Mouse (Mus musculus) embryonic fibroblast, embryonic 13.5 days (primary cell): ENCODE data around the gene Foxn3.

Experiments
- CTCF ChIP-seq: IDR thresholded peaks from 2 replicates; pipeline ENCODE4 v1.5.1; 2011; ENCODE audit warnings: mild to moderate bottlenecking, control low read depth, low read length, moderate library complexity, borderline replicate concordance; ENCODE audit not compliant: insufficient read depth
- POLR2A ChIP-seq: IDR thresholded peaks from 2 replicates; pipeline ENCODE4 v1.6.1; 2011; ENCODE audit warnings: low read depth, mild to moderate bottlenecking, control low read depth, low read length, moderate library complexity

- TF ChIP-seq CTCF: no peak
- TF ChIP-seq POLR2A: no peak
Measured at GRCm38 (mm10) chr12:99240185-99240726, 323.1 kb downstream of the Foxn3 start.
